In genomic region chr9:78090596-78090995, GRCm38 (mm10) we compare ENCODE assay signal across 33 mouse cellular contexts. TPM values are rescaled to one million over a fixed set of nuclear protein-coding genes. Genes with fewer than 3 reads are reported as not detected.
"Had no signal": no experiment of that assay in that cellular context is flagged by ENCODE, and none has a peak within 500 bp of the region (broad histone marks: within the 10 kb centered on the region; RNA-seq: fewer than 3 reads in every experiment).

No protein-coding gene starts in this region.

- H3K27me3 ChIP-seq: heart, embryonic 12.5 days; hindbrain, embryonic 12.5 days; limb, embryonic 12.5 days had no signal

- H3K9me3 ChIP-seq: heart, embryonic 10.5 days; heart, embryonic 12.5 days; hindbrain, embryonic 12.5 days; limb, embryonic 10.5 days; limb, embryonic 12.5 days had no signal

- H3K4me1 ChIP-seq: hindbrain, embryonic 12.5 days; limb, embryonic 10.5 days; limb, embryonic 12.5 days had no signal

- ATAC-seq: hindbrain, postnatal 0 days; intestine, embryonic 16.5 days had no signal

- DNase-seq: gastrocnemius, postnatal 14 days; gastrocnemius, postnatal 36 days; heart, adult 18-20 months; heart, postnatal 10 days; heart, postnatal 36 days; kidney, adult 18-20 months; kidney, adult 8-10 months; kidney, postnatal 10 days; kidney, postnatal 25 days; kidney, postnatal 4 days had no signal

- H3K4me2 ChIP-seq: heart, embryonic 12.5 days; hindbrain, embryonic 12.5 days; hindbrain, embryonic 14.5 days; limb, embryonic 12.5 days had no signal

- H3K9ac ChIP-seq: heart, embryonic 12.5 days; hindbrain, embryonic 12.5 days; hindbrain, embryonic 14.5 days; limb, embryonic 12.5 days had no signal

- H3K4me3 ChIP-seq: heart, embryonic 10.5 days; heart, embryonic 12.5 days; hindbrain, embryonic 12.5 days; layer of hippocampus, adult 2 months; left cerebral cortex, adult 2 months; limb, embryonic 10.5 days; limb, embryonic 12.5 days had no signal

- H3K27ac ChIP-seq: heart, embryonic 10.5 days; hindbrain, embryonic 12.5 days; hindbrain, embryonic 14.5 days; left cerebral cortex, adult 2 months; limb, embryonic 10.5 days; limb, embryonic 12.5 days had no signal

RNA-seq across cellular contexts. Expression of gene Gcm1, which starts 38.9 kb away (rescaled TPM):
- total RNA-seq: gastrocnemius, adult 8-10 months; gastrocnemius, postnatal 14 days; gastrocnemius, postnatal 36 days; heart, adult 18-20 months; heart, adult 8-10 months; heart, postnatal 10 days; heart, postnatal 36 days; hematopoietic stem cell, adult 5-6 weeks; layer of hippocampus, adult 2 months; layer of hippocampus, postnatal 10 days; layer of hippocampus, postnatal 25 days; left cerebral cortex, adult 2 months; left cerebral cortex, postnatal 14 days; left cerebral cortex, postnatal 36 days; liver, adult 2 months had no signal
- polyA plus RNA-seq: frontal cortex, adult 2 months; gonadal fat pad, adult 2 months; heart, embryonic 10.5 days; heart, embryonic 12.5 days; heart, embryonic 14.5 days; hindbrain, embryonic 12.5 days; hindbrain, embryonic 14.5 days; intestine, embryonic 14.5 days; intestine, embryonic 16.5 days; limb, embryonic 10.5 days; limb, embryonic 12.5 days; liver, adult 2 months; liver, embryonic 16.5 days had no signal
